Mouse (Mus musculus) brain, adult 2 months (tissue): ENCODE data around the gene Tmem233.

Experiments
- DNase-seq: peaks from one replicate; pipeline ENCODE4 v3.0.0; 2011; ENCODE audit warnings: low read depth, low spot score

The Tmem233 gene

DNA sequence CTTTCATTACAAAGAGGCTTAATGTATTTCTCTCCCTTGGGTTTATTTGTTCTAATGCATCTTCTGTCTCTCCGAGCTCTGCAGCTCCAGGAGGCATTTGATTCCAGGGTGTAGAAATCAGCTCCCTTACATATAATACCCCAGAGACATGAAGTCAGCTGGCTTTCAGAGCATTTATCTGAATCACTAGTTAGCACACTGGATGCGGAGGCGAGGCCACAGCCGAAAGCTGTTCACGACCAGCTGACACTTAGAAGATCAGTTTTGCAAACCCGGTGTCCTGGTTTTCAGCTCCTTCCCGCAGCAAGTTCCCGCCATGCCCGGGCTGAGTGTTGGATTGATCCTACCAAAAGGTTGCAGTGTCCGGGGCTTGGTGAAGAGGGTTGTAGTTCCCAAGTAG, 78.8 kb downstream of the Tmem233 start:
- peak; percentile 86 for DNase-seq

DNA sequence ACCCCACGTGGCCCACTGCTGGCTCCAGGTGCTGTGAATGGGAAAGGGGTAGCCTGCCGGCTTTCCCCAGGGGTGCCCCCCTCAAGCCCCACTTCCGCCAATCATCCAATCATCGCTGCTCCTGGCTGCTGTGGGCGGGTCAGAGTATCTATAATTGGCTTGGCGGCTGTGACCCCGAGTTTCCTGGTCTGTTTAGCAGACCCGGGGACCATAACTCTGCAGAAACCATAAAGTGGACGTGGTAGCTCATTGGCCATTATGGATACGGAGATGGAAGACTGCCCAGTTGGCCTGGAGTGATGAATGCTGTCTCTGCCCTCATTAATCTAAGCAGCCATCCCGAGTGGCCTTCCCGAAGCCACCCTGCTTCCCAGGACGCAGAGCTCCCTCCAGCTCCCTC, 79.2 kb downstream of the Tmem233 start:
- DNase-seq: no peak

- no peak for DNase-seq
These were observed 79.9 kb downstream of the Tmem233 start for GRCm38 (mm10) chr5:116003154-116003553.

GRCm38 (mm10) chr5:115997376-115997775, 85.7 kb downstream of the Tmem233 start:
- no peak for DNase-seq

GRCm38 (mm10) chr5:115994101-115994500, 88.9 kb downstream of the Tmem233 start:
- DNase-seq: no peak

- DNase-seq: peak; percentile 60
These were observed 91.3 kb downstream of the Tmem233 start for GRCm38 (mm10) chr5:115991717-115992116.
